8 mouse cellular contexts compared by ENCODE assay signal in genomic region chr9:46389741-46390140, GRCm38 (mm10).
DNase-seq lines count a peak whose midpoint lies in the region; ATAC-seq lines count a peak whose summit lies in the region.

No protein-coding gene starts in this region.

- WGBS in forebrain, embryonic 15.5 days = 3% methylated on average over 9 of the region's 9 CpGs

- peaks cover 45% of the 10 kb centered on the region for H3K27me3 ChIP-seq in megakaryocyte, embryonic 14.5 days (replicated peaks)
- H3K27me3 ChIP-seq in forebrain, embryonic 15.5 days = no peaks in the 10 kb centered on the region; the same call in 1 of the 2 replicates

- peak overlapping the region; percentile 54 for H3K4me2 ChIP-seq in forebrain, embryonic 15.5 days (replicated peaks)

- peak overlapping the region; percentile 69 for H3K9ac ChIP-seq in forebrain, embryonic 15.5 days (replicated peaks)

- peak; percentile 25 to 48 for DNase-seq in kidney, postnatal 4 days
- peak; percentile 63 for DNase-seq in retina, embryonic 14.5 days (ENCODE audit: low spot score)
- DNase-seq in layer of hippocampus, adult 11-12 months (ENCODE audit: low spot score) = no peak
- no peak for DNase-seq in left cerebral cortex, postnatal 14 days (ENCODE audit: low spot score in 2 of 2)
- DNase-seq in urinary bladder, adult 2 months (ENCODE audit: low spot score) = no peak

- H3K27ac ChIP-seq in forebrain, embryonic 15.5 days (replicated peaks) = peak overlapping the region; percentile 91

- H3K4me3 ChIP-seq in megakaryocyte, embryonic 14.5 days (replicated peaks) = peak overlapping the region; percentile 23
- H3K4me3 ChIP-seq in forebrain, embryonic 15.5 days = peak overlapping the region; percentile 44

- H3K4me1 ChIP-seq in megakaryocyte, embryonic 14.5 days = peaks cover 5% of the 10 kb centered on the region; the same call in 1 of the 2 replicates
- H3K4me1 ChIP-seq in forebrain, embryonic 15.5 days = peaks cover 41% of the 10 kb centered on the region

- intact Hi-C loops in left cerebral cortex, postnatal 14 days (cut with DNase I) = loop anchor here (5.0 to 10.0 kb wide), 2 partner anchors 115 to 213 kb away; no protein-coding TSS in a partner anchor

- no peak for ATAC-seq in megakaryocyte, adult 5-6 weeks (ENCODE audit: poor library complexity, severe bottlenecking)
- peak; percentile 47; the same call in 1 of the 2 replicates for ATAC-seq in forebrain, embryonic 15.5 days (replicated peaks)

- no peaks in the 10 kb centered on the region for H3K36me3 ChIP-seq in megakaryocyte, embryonic 14.5 days (replicated peaks; ENCODE audit: low read length)
- no peaks in the 10 kb centered on the region for H3K36me3 ChIP-seq in forebrain, embryonic 15.5 days

- H3K9me3 ChIP-seq in megakaryocyte, embryonic 14.5 days = peaks cover 21% of the 10 kb centered on the region
- no peaks in the 10 kb centered on the region for H3K9me3 ChIP-seq in forebrain, embryonic 15.5 days

Comparison
In these comparisons a context has a peak if more than half of its experiments do, and no peak if none do; other contexts are left out.
1. DNase-seq: peak in kidney, postnatal 4 days (2 of 2) and retina, embryonic 14.5 days (single experiment); none in layer of hippocampus, adult 11-12 months (single experiment), left cerebral cortex, postnatal 14 days (0 of 2) and urinary bladder, adult 2 months (single experiment).